ENCODE assay signal across 21 mouse cellular contexts in the genomic region with DNA sequence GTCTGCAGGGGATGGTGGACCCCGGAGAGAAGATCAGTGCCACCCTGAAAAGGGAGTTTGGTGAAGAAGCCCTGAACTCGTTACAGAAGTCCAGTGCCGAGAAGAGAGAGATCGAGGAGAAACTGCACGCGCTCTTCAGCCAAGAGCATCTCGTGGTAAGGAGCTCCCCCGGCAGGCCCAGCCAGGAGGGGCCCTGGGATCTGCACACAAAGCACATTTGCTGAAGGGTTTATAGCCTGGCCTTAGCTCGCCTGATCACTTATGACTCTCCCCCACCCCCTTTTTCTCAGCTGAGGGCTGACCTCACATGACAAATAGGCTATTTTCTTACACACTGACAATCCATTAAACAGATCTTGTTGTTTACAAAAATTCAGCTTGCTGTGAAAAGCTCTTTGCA. TPM values are rescaled to one million over a fixed set of nuclear protein-coding genes. Genes with fewer than 3 reads are reported as not detected.
A peak's percentile ranks its signal among the peaks of the same experiment; 100 is the strongest.
DNase-seq lines count a peak whose midpoint lies in the region; ATAC-seq and TF ChIP-seq lines count a peak whose summit lies in the region.
"Had no signal": no experiment of that assay in that cellular context is flagged by ENCODE, and none has a peak within 500 bp of the region (broad histone marks: within the 10 kb centered on the region; RNA-seq: fewer than 3 reads in every experiment).

No protein-coding gene starts in this region.

- no peaks in the 10 kb centered on the region for H3K4me1 ChIP-seq in kidney, postnatal 0 days (replicated peaks; ENCODE audit: insufficient read depth, low read length)
- H3K4me1 ChIP-seq in neural tube, embryonic 11.5 days (ENCODE audit: control insufficient read depth, insufficient read depth, low read length), result no peaks in the 10 kb centered on the region
- no peaks in the 10 kb centered on the region; the same call in 1 of the 2 replicates for H3K4me1 ChIP-seq in neural tube, embryonic 12.5 days
- no peaks in the 10 kb centered on the region for H3K4me1 ChIP-seq in midbrain, embryonic 10.5 days
- H3K4me1 ChIP-seq: embryonic facial prominence, embryonic 12.5 days; heart, embryonic 10.5 days; midbrain, embryonic 12.5 days had no signal

- no peak overlapping the region for H3K4me3 ChIP-seq in kidney, postnatal 0 days (replicated peaks; ENCODE audit: low read depth, low read length)
- no peak overlapping the region for H3K4me3 ChIP-seq in neural tube, embryonic 11.5 days (ENCODE audit: low read depth, low read length)
- H3K4me3 ChIP-seq in neural tube, embryonic 12.5 days, result no peak overlapping the region
- no peak overlapping the region for H3K4me3 ChIP-seq in midbrain, embryonic 10.5 days
- H3K4me3 ChIP-seq: embryonic facial prominence, embryonic 12.5 days; heart, embryonic 10.5 days; midbrain, embryonic 12.5 days; myocyte had no signal

- peak; percentile 14; the same call in 1 of the 2 replicates for TF ChIP-seq CTCF in kidney, postnatal 0 days (IDR thresholded peaks at IDR 0.05; ENCODE audit: low read depth)

- H3K36me3 ChIP-seq in kidney, postnatal 0 days (ENCODE audit: insufficient read depth, low read length), result peaks cover 27% of the 10 kb centered on the region
- peaks cover 7% of the 10 kb centered on the region; the same call in 1 of the 2 replicates for H3K36me3 ChIP-seq in neural tube, embryonic 11.5 days (ENCODE audit: control insufficient read depth, insufficient read depth, low read length)
- H3K36me3 ChIP-seq in neural tube, embryonic 12.5 days, result peaks cover 38% of the 10 kb centered on the region
- H3K36me3 ChIP-seq in midbrain, embryonic 10.5 days, result peaks cover 68% of the 10 kb centered on the region

- H3K27me3 ChIP-seq in kidney, postnatal 0 days (ENCODE audit: insufficient read depth, low read length), result no peaks in the 10 kb centered on the region
- no peaks in the 10 kb centered on the region for H3K27me3 ChIP-seq in neural tube, embryonic 11.5 days (ENCODE audit: control insufficient read depth, insufficient read depth, low read length)
- H3K27me3 ChIP-seq in neural tube, embryonic 12.5 days (replicated peaks), result no peaks in the 10 kb centered on the region
- H3K27me3 ChIP-seq in midbrain, embryonic 10.5 days (ENCODE audit: low read depth, poor library complexity, severe bottlenecking), result no peaks in the 10 kb centered on the region
- H3K27me3 ChIP-seq: embryonic facial prominence, embryonic 12.5 days; midbrain, embryonic 12.5 days had no signal

- no peak overlapping the region for H3K27ac ChIP-seq in kidney, postnatal 0 days
- no peak overlapping the region for H3K27ac ChIP-seq in neural tube, embryonic 11.5 days (ENCODE audit: low read depth, low read length)
- no peak overlapping the region for H3K27ac ChIP-seq in neural tube, embryonic 12.5 days
- no peak overlapping the region for H3K27ac ChIP-seq in midbrain, embryonic 10.5 days (replicated peaks)
- H3K27ac ChIP-seq: embryonic facial prominence, embryonic 12.5 days; heart, embryonic 10.5 days; midbrain, embryonic 12.5 days had no signal

- H3K4me2 ChIP-seq in kidney, postnatal 0 days (ENCODE audit: low read length), result no peak overlapping the region
- H3K4me2 ChIP-seq in neural tube, embryonic 11.5 days (ENCODE audit: low read depth), result no peak overlapping the region
- H3K4me2 ChIP-seq in neural tube, embryonic 12.5 days (replicated peaks), result no peak overlapping the region
- H3K4me2 ChIP-seq: embryonic facial prominence, embryonic 12.5 days; midbrain, embryonic 12.5 days had no signal

- no peaks in the 10 kb centered on the region for H3K9me3 ChIP-seq in kidney, postnatal 0 days (replicated peaks; ENCODE audit: low read length)
- H3K9me3 ChIP-seq in neural tube, embryonic 11.5 days (ENCODE audit: control insufficient read depth, low read length), result no peaks in the 10 kb centered on the region
- H3K9me3 ChIP-seq in neural tube, embryonic 12.5 days, result no peaks in the 10 kb centered on the region
- no peaks in the 10 kb centered on the region for H3K9me3 ChIP-seq in midbrain, embryonic 10.5 days (replicated peaks)
- H3K9me3 ChIP-seq: embryonic facial prominence, embryonic 12.5 days; G1E; heart, embryonic 10.5 days; midbrain, embryonic 12.5 days had no signal

- H3K9ac ChIP-seq in kidney, postnatal 0 days (ENCODE audit: low read depth, low read length), result no peak overlapping the region
- no peak overlapping the region for H3K9ac ChIP-seq in neural tube, embryonic 11.5 days (ENCODE audit: low read length)
- no peak overlapping the region for H3K9ac ChIP-seq in neural tube, embryonic 12.5 days
- H3K9ac ChIP-seq: embryonic facial prominence, embryonic 12.5 days; midbrain, embryonic 12.5 days had no signal

- DNase-seq in kidney, postnatal 0 days (ENCODE audit: low spot score), result peak; percentile 65
- no peak for DNase-seq in kidney, postnatal 36 days
- DNase-seq in neural tube, embryonic 11.5 days (ENCODE audit: low spot score), result peak; percentile 13
- no peak for DNase-seq in neural tube, embryonic 10.5 days (ENCODE audit: extremely low spot score, low spot score)
- DNase-seq in yolk sac, embryonic 10.5 days (ENCODE audit: low spot score), result no peak
- no peak for DNase-seq in midbrain, embryonic 10.5 days (ENCODE audit: low spot score)
- DNase-seq: cerebellum, adult 11-12 months; cerebellum, postnatal 36 days; gastrocnemius, postnatal 14 days; heart, postnatal 14 days; left cerebral cortex, postnatal 4 days; lung, postnatal 4 days; thymus, postnatal 4 days had no signal

- ATAC-seq in kidney, postnatal 0 days (replicated peaks; ENCODE audit: low FRiP score, low read depth), result no peak
- ATAC-seq in neural tube, embryonic 11.5 days (ENCODE audit: insufficient read depth, low FRiP score, low TSS enrichment), result no peak; the same call in 1 of the 2 replicates
- peak; percentile 60; the same call in 1 of the 2 replicates for ATAC-seq in neural tube, embryonic 12.5 days (ENCODE audit: low FRiP score, low read depth)

- WGBS in kidney, postnatal 0 days, result 33% methylated on average over 9 of the region's 9 CpGs
- 65% methylated on average over 9 of the region's 9 CpGs for WGBS in neural tube, embryonic 11.5 days
- WGBS in neural tube, embryonic 12.5 days, result 45% methylated on average over 9 of the region's 9 CpGs
- 89% methylated on average over 9 of the region's 9 CpGs for WGBS in midbrain, embryonic 10.5 days

RNA-seq across cellular contexts. Expression of a gene that starts 13.5 kb away (rescaled TPM):
- polyA plus RNA-seq in kidney, postnatal 0 days (2015; fragmentation: Nextera tagmentation; extraction: Ambion mirVana), result 63.1 and 65.1 TPM in 2 replicates
- 76.3 and 78.2 TPM in 2 replicates for polyA plus RNA-seq in neural tube, embryonic 11.5 days (2014; fragmentation: Nextera tagmentation; extraction: Ambion mirVana)
- 78.1 and 81.7 TPM in 2 replicates for polyA plus RNA-seq in neural tube, embryonic 12.5 days (2016; fragmentation: Nextera tagmentation; extraction: Ambion mirVana)
- 65.7 and 70.2 TPM in 2 replicates for polyA plus RNA-seq in midbrain, embryonic 10.5 days (2016; fragmentation: Nextera tagmentation; extraction: Ambion mirVana)

RNA-seq across cellular contexts. Expression of a gene that starts 17.8 kb away (rescaled TPM):
- not detected in 2 replicates for polyA plus RNA-seq in kidney, postnatal 0 days (2015; fragmentation: Nextera tagmentation; extraction: Ambion mirVana)
- polyA plus RNA-seq in neural tube, embryonic 11.5 days (2014; fragmentation: Nextera tagmentation; extraction: Ambion mirVana), result not detected in 2 replicates
- polyA plus RNA-seq in neural tube, embryonic 12.5 days (2016; fragmentation: Nextera tagmentation; extraction: Ambion mirVana), result not detected in 2 replicates
- not detected in 2 replicates for polyA plus RNA-seq in midbrain, embryonic 10.5 days (2016; fragmentation: Nextera tagmentation; extraction: Ambion mirVana)
- polyA plus RNA-seq: embryonic facial prominence, embryonic 12.5 days; G1E; heart, embryonic 10.5 days; liver, embryonic 16.5 days; midbrain, embryonic 12.5 days; myocyte; small intestine, adult 2 months had no signal

RNA-seq across cellular contexts. Expression of a gene that starts 37.9 kb away (rescaled TPM):
- polyA plus RNA-seq in kidney, postnatal 0 days (2015; fragmentation: Nextera tagmentation; extraction: Ambion mirVana), result 12.3 and 12.4 TPM in 2 replicates
- polyA plus RNA-seq in neural tube, embryonic 11.5 days (2014; fragmentation: Nextera tagmentation; extraction: Ambion mirVana), result 0.99 and 1.5 TPM in 2 replicates
- polyA plus RNA-seq in neural tube, embryonic 12.5 days (2016; fragmentation: Nextera tagmentation; extraction: Ambion mirVana), result 1.8 and 2.0 TPM in 2 replicates
- 1.3 and 1.6 TPM in 2 replicates for polyA plus RNA-seq in midbrain, embryonic 10.5 days (2016; fragmentation: Nextera tagmentation; extraction: Ambion mirVana)

RNA-seq across cellular contexts. Expression of a gene that starts 53.9 kb away (rescaled TPM):
- 67.2 and 77.5 TPM in 2 replicates for polyA plus RNA-seq in kidney, postnatal 0 days (2015; fragmentation: Nextera tagmentation; extraction: Ambion mirVana)
- 68.9 and 73.1 TPM in 2 replicates for polyA plus RNA-seq in neural tube, embryonic 11.5 days (2014; fragmentation: Nextera tagmentation; extraction: Ambion mirVana)
- 88.0 and 95.9 TPM in 2 replicates for polyA plus RNA-seq in neural tube, embryonic 12.5 days (2016; fragmentation: Nextera tagmentation; extraction: Ambion mirVana)
- 30.0 and 42.1 TPM in 2 replicates for polyA plus RNA-seq in midbrain, embryonic 10.5 days (2016; fragmentation: Nextera tagmentation; extraction: Ambion mirVana)
- polyA plus RNA-seq: G1E had no signal

Comparison
In these comparisons a context has a peak if more than half of its experiments do, and no peak if none do; other contexts are left out.
1. DNase-seq: peak in kidney, postnatal 0 days (single experiment) and neural tube, embryonic 11.5 days (single experiment); none in kidney, postnatal 36 days (0 of 2), neural tube, embryonic 10.5 days (single experiment), yolk sac, embryonic 10.5 days (single experiment) and midbrain, embryonic 10.5 days (single experiment).